Mouse (Mus musculus) spleen, adult 2 months (tissue): Measurements from ENCODE around the gene Gm12117.

Source experiments
- CTCF ChIP-seq: fragments of 200-500 bp; IDR thresholded peaks from 2 replicates; pipeline ENCODE4 v1.5.1; 2011; ENCODE audit warnings: mild to moderate bottlenecking, inconsistent platforms; ENCODE audit not compliant: insufficient read depth, insufficient read length, insufficient replicate concordance; ENCODE audit errors: extremely low read depth
- POLR2A ChIP-seq: fragments of 200-500 bp; IDR thresholded peaks from 2 replicates; pipeline ENCODE4 v1.6.1; 2011; ENCODE audit warnings: low read depth, low read length, inconsistent platforms

- no peak for TF ChIP-seq CTCF
- TF ChIP-seq POLR2A: no peak
Observed at GRCm38 (mm10) chr11:33294063-33294462, 17.5 kb upstream of the Gm12117 start.
